Mouse (Mus musculus): Measurements from ENCODE around the gene Dpy19l2. TPM values are rescaled to one million over a fixed set of nuclear protein-coding genes. Genes with fewer than 3 reads are reported as not detected.
"Not testable (repeated sequence)": the region's sequence is repeated elsewhere in the genome, so short reads cannot be mapped to it uniquely, and the experiment has no call there.

Gene Dpy19l2
- polyA plus RNA-seq (2014; fragmentation: Nextera tagmentation; extraction: Ambion mirVana), result 0.17 and 0.27 TPM in 2 replicates

GRCm38 (mm10) chr9:24695700-24696404 is at the start of gene Dpy19l2:
Gene Dpy19l2, minus strand, starts transcription at chr9:24696293.
- WGBS, result under 1% methylated on average over 45 of the region's 45 CpGs
- no peak within 1 kb of the TSS for H3K27ac ChIP-seq (ENCODE audit: low read depth, low read length)

GRCm38 (mm10) chr9:24744958-24745357 is 48.9 kb upstream of the Dpy19l2 start:
- Histone ChIP-seq H3K4me3 (ENCODE audit: low read depth, low read length) (no peak overlapping the region), H3K36me3 (ENCODE audit: control insufficient read depth, insufficient read depth, low read length) (no peaks in the 10 kb centered on the region), H3K4me1 (ENCODE audit: control insufficient read depth, insufficient read depth, low read length) (no peaks in the 10 kb centered on the region), H3K27me3 (ENCODE audit: control insufficient read depth, insufficient read depth, low read length) (no peaks in the 10 kb centered on the region), H3K9me3 (ENCODE audit: control insufficient read depth, low read length) (no peaks in the 10 kb centered on the region), H3K27ac (ENCODE audit: low read depth, low read length) (no peak overlapping the region), H3K4me2 (ENCODE audit: low read depth) (no peak overlapping the region), H3K9ac (ENCODE audit: low read length) (no peak overlapping the region)
- no peak for ATAC-seq (ENCODE audit: insufficient read depth, low FRiP score, low TSS enrichment)
- no peak for DNase-seq (ENCODE audit: low spot score)
- 91% methylated on average over 5 of the region's 5 CpGs for WGBS

More at GRCm38 (mm10) chr9:24695700-24696404, at the start of gene Dpy19l2:
- no peaks in the 10 kb centered on the region for H3K36me3 ChIP-seq (ENCODE audit: control insufficient read depth, insufficient read depth, low read length)
- peak within 1 kb of the TSS; percentile 41 for H3K4me3 ChIP-seq (ENCODE audit: low read depth, low read length)
- H3K4me1 ChIP-seq (ENCODE audit: control insufficient read depth, insufficient read depth, low read length), result no peaks in the 10 kb centered on the region
- peak; percentile 94 for ATAC-seq (ENCODE audit: insufficient read depth, low FRiP score, low TSS enrichment)
- DNase-seq (ENCODE audit: low spot score), result peak; percentile 76
- H3K9ac ChIP-seq (ENCODE audit: low read length), result peak within 1 kb of the TSS; percentile 41
- no peaks in the 10 kb centered on the region; the same call in 1 of the 2 replicates for H3K9me3 ChIP-seq (ENCODE audit: control insufficient read depth, low read length)
- H3K27me3 ChIP-seq (ENCODE audit: control insufficient read depth, insufficient read depth, low read length), result 0 out of 2 replicates have a peak, but pooled peaks cover 10% of the 10 kb centered on the region
- peak within 1 kb of the TSS; percentile 92 for H3K4me2 ChIP-seq (ENCODE audit: low read depth)

GRCm38 (mm10) chr9:24701246-24701645 is 5.2 kb upstream of the Dpy19l2 start:
- DNase-seq (ENCODE audit: low spot score), result no peak
- ATAC-seq (ENCODE audit: insufficient read depth, low FRiP score, low TSS enrichment), result no peak; the same call in 1 of the 2 replicates
- H3K27me3 ChIP-seq (ENCODE audit: control insufficient read depth, insufficient read depth, low read length), result 0 out of 2 replicates have a peak, but pooled peaks cover 4% of the 10 kb centered on the region
- H3K9ac ChIP-seq (ENCODE audit: low read length), result no peak overlapping the region
- no peaks in the 10 kb centered on the region for H3K4me1 ChIP-seq (ENCODE audit: control insufficient read depth, insufficient read depth, low read length)
- no peaks in the 10 kb centered on the region for H3K36me3 ChIP-seq (ENCODE audit: control insufficient read depth, insufficient read depth, low read length)
- H3K27ac ChIP-seq (ENCODE audit: low read depth, low read length), result no peak overlapping the region
- H3K4me3 ChIP-seq (ENCODE audit: low read depth, low read length), result no peak overlapping the region
- H3K9me3 ChIP-seq (ENCODE audit: control insufficient read depth, low read length), result no peaks in the 10 kb centered on the region; the same call in 1 of the 2 replicates
- no peak overlapping the region for H3K4me2 ChIP-seq (ENCODE audit: low read depth)

GRCm38 (mm10) chr9:24696405-24696778 is 299 bp upstream of the Dpy19l2 start:
- H3K36me3 ChIP-seq (ENCODE audit: control insufficient read depth, insufficient read depth, low read length), result no peaks in the 10 kb centered on the region
- no peak overlapping the region for H3K27ac ChIP-seq (ENCODE audit: low read depth, low read length)
- no peak for ATAC-seq (ENCODE audit: insufficient read depth, low FRiP score, low TSS enrichment)
- no peak for DNase-seq (ENCODE audit: low spot score)
- H3K4me1 ChIP-seq (ENCODE audit: control insufficient read depth, insufficient read depth, low read length), result no peaks in the 10 kb centered on the region
- WGBS, result 12% methylated on average over 9 of the region's 9 CpGs
- peak overlapping the region; percentile 41 for H3K4me3 ChIP-seq (ENCODE audit: low read depth, low read length)
- 0 out of 2 replicates have a peak, but pooled peaks cover 10% of the 10 kb centered on the region for H3K27me3 ChIP-seq (ENCODE audit: control insufficient read depth, insufficient read depth, low read length)
- H3K9ac ChIP-seq (ENCODE audit: low read length), result no peak overlapping the region; the same call in 1 of the 2 replicates
- no peaks in the 10 kb centered on the region; the same call in 1 of the 2 replicates for H3K9me3 ChIP-seq (ENCODE audit: control insufficient read depth, low read length)
- H3K4me2 ChIP-seq (ENCODE audit: low read depth), result peak overlapping the region; percentile 92

- not testable (repeated sequence) for ATAC-seq (ENCODE audit: insufficient read depth, low FRiP score, low TSS enrichment); DNase-seq (ENCODE audit: low spot score); H3K9me3 ChIP-seq (ENCODE audit: control insufficient read depth, low read length); H3K27ac ChIP-seq (ENCODE audit: low read depth, low read length); H3K4me3 ChIP-seq (ENCODE audit: low read depth, low read length); H3K4me1 ChIP-seq (ENCODE audit: control insufficient read depth, insufficient read depth, low read length); H3K27me3 ChIP-seq (ENCODE audit: control insufficient read depth, insufficient read depth, low read length); H3K36me3 ChIP-seq (ENCODE audit: control insufficient read depth, insufficient read depth, low read length); H3K4me2 ChIP-seq (ENCODE audit: low read depth); H3K9ac ChIP-seq (ENCODE audit: low read length)
- 73% methylated on average over 2 of the region's 2 CpGs for WGBS
Measured at GRCm38 (mm10) chr9:24637341-24637740, 58.8 kb downstream of the Dpy19l2 start.

GRCm38 (mm10) chr9:24624896-24625295 is 71.2 kb downstream of the Dpy19l2 start, which contains the start of gene Cypt4:
Gene Cypt4, plus strand, starts transcription at chr9:24625196.
- Histone ChIP-seq H3K4me1 (ENCODE audit: control insufficient read depth, insufficient read depth, low read length) (no peaks in the 10 kb centered on the region), H3K36me3 (ENCODE audit: control insufficient read depth, insufficient read depth, low read length) (no peaks in the 10 kb centered on the region), H3K4me3 (ENCODE audit: low read depth, low read length) (no peak within 1 kb of the TSS), H3K9ac (ENCODE audit: low read length) (no peak within 1 kb of the TSS), H3K27ac (ENCODE audit: low read depth, low read length) (no peak within 1 kb of the TSS), H3K9me3 (ENCODE audit: control insufficient read depth, low read length) (no peaks in the 10 kb centered on the region), H3K4me2 (ENCODE audit: low read depth) (no peak within 1 kb of the TSS), H3K27me3 (ENCODE audit: control insufficient read depth, insufficient read depth, low read length) (no peaks in the 10 kb centered on the region)
- ATAC-seq (ENCODE audit: insufficient read depth, low FRiP score, low TSS enrichment) (no peak), DNase-seq (ENCODE audit: low spot score) (no peak)
- 89% methylated on average over 5 of the region's 5 CpGs for WGBS

- no peak overlapping the region for H3K4me3 ChIP-seq (ENCODE audit: low read depth, low read length)
- H3K9me3 ChIP-seq (ENCODE audit: control insufficient read depth, low read length), result no peaks in the 10 kb centered on the region
- no peaks in the 10 kb centered on the region for H3K4me1 ChIP-seq (ENCODE audit: control insufficient read depth, insufficient read depth, low read length)
- DNase-seq (ENCODE audit: low spot score) (no peak), ATAC-seq (ENCODE audit: insufficient read depth, low FRiP score, low TSS enrichment) (no peak)
- no peaks in the 10 kb centered on the region for H3K27me3 ChIP-seq (ENCODE audit: control insufficient read depth, insufficient read depth, low read length)
- 50% methylated on average over 2 of the region's 2 CpGs for WGBS
- H3K4me2 ChIP-seq (ENCODE audit: low read depth), result no peak overlapping the region
- H3K36me3 ChIP-seq (ENCODE audit: control insufficient read depth, insufficient read depth, low read length), result no peaks in the 10 kb centered on the region
- no peak overlapping the region for H3K27ac ChIP-seq (ENCODE audit: low read depth, low read length)
- H3K9ac ChIP-seq (ENCODE audit: low read length), result no peak overlapping the region
Measured at GRCm38 (mm10) chr9:24538159-24538558, 157.9 kb downstream of the Dpy19l2 start.

GRCm38 (mm10) chr9:24516575-24517139 is 179.4 kb downstream of the Dpy19l2 start:
- Histone ChIP-seq H3K9me3 (ENCODE audit: control insufficient read depth, low read length) (no peaks in the 10 kb centered on the region), H3K9ac (ENCODE audit: low read length) (no peak overlapping the region), H3K27me3 (ENCODE audit: control insufficient read depth, insufficient read depth, low read length) (no peaks in the 10 kb centered on the region), H3K36me3 (ENCODE audit: control insufficient read depth, insufficient read depth, low read length) (no peaks in the 10 kb centered on the region), H3K4me3 (ENCODE audit: low read depth, low read length) (no peak overlapping the region), H3K27ac (ENCODE audit: low read depth, low read length) (no peak overlapping the region), H3K4me1 (ENCODE audit: control insufficient read depth, insufficient read depth, low read length) (no peaks in the 10 kb centered on the region), H3K4me2 (ENCODE audit: low read depth) (no peak overlapping the region)
- DNase-seq (ENCODE audit: low spot score) (peak; percentile 69), ATAC-seq (ENCODE audit: insufficient read depth, low FRiP score, low TSS enrichment) (no peak; the same call in 1 of the 2 replicates)
- WGBS, result 60% methylated on average over 10 of the region's 10 CpGs

GRCm38 (mm10) chr9:24514078-24514469 is 182.0 kb downstream of the Dpy19l2 start:
- Histone ChIP-seq H3K9ac (ENCODE audit: low read length) (no peak overlapping the region), H3K27ac (ENCODE audit: low read depth, low read length) (no peak overlapping the region), H3K4me1 (ENCODE audit: control insufficient read depth, insufficient read depth, low read length) (no peaks in the 10 kb centered on the region), H3K9me3 (ENCODE audit: control insufficient read depth, low read length) (no peaks in the 10 kb centered on the region), H3K4me3 (ENCODE audit: low read depth, low read length) (no peak overlapping the region), H3K4me2 (ENCODE audit: low read depth) (no peak overlapping the region), H3K36me3 (ENCODE audit: control insufficient read depth, insufficient read depth, low read length) (no peaks in the 10 kb centered on the region), H3K27me3 (ENCODE audit: control insufficient read depth, insufficient read depth, low read length) (no peaks in the 10 kb centered on the region)
- DNase-seq (ENCODE audit: low spot score) (no peak), ATAC-seq (ENCODE audit: insufficient read depth, low FRiP score, low TSS enrichment) (no peak)
- 75% methylated on average over 5 of the region's 5 CpGs for WGBS

Data from neural tube, embryonic 11.5 days (tissue).